Mouse (Mus musculus): Measurements from ENCODE around the gene Pir. TPM values are rescaled to one million over a fixed set of nuclear protein-coding genes. Genes with fewer than 3 reads are reported as not detected.

Pir gene
- total and polyA plus RNA-seq, 3 experiments = not detected

DNA sequence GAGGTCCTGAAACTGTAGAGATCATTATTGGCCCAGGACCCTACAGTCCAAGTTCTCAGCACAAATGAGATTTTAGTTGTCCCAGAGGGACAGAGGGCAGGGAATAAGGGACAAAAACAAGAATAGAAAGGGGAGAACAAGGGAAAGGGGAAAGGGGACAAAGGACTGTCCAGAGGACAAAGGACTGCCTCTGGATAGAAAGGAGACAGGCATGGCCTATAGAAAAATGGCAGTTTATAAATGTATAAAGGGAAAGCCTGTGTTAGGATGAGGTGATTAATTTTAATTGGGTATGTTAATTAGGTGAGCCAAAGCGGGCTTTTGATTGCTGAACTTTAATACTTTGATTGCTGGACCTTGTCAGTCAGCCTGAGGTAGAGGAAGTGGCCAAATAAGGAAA, 4.3 kb upstream of the Pir start:
- in situ Hi-C loops (cut with MboI; ENCODE audit: low pct_ligation_motif_present, low pct_unique_long_range_greater_than_20kb, low sequenced_read_pairs) (no loop called here), dilution Hi-C loops (cut with MboI; ENCODE audit: extremely low pct_ligation_motif_present, extremely low pct_unique_long_range_greater_than_20kb, low sequenced_read_pairs) (no loop called here)
- no peak overlapping the region for H3K9ac ChIP-seq (ENCODE audit: insufficient read depth, low read depth)
- no peaks in the 10 kb centered on the region for H3K36me3 ChIP-seq (replicated peaks in 1 of 2; ENCODE audit: control insufficient read depth in 1 of 2, insufficient read depth in 1 of 2, low read length in 1 of 2)
- no peak overlapping the region for H3K27ac ChIP-seq (ENCODE audit: insufficient read depth, low read depth)
- no peaks in the 10 kb centered on the region for H3K27me3 ChIP-seq (replicated peaks)
- TF ChIP-seq JUND (conservative IDR thresholded peaks at IDR 0.05; ENCODE audit: low read depth, low read length) = no peak
- TF ChIP-seq HCFC1 (IDR thresholded peaks at IDR 0.05; ENCODE audit: low read depth, low read length) = no peak
- TF ChIP-seq MAX (IDR thresholded peaks at IDR 0.05; ENCODE audit: low read length) = no peak
- no peak for TF ChIP-seq TBP (conservative IDR thresholded peaks at IDR 0.05; ENCODE audit: low read depth, low read length)
- no peak for TF ChIP-seq NRF1 (IDR thresholded peaks at IDR 0.05; ENCODE audit: low read depth, low read length)
- no peak for TF ChIP-seq RAD21 (IDR thresholded peaks at IDR 0.05; ENCODE audit: low read depth, low read length)
- TF ChIP-seq SIN3A (IDR thresholded peaks at IDR 0.05; ENCODE audit: low read length) = no peak
- TF ChIP-seq ZMIZ1 (IDR thresholded peaks at IDR 0.05; ENCODE audit: low read depth, low read length) = no peak
- H3K79me2 ChIP-seq (replicated peaks; ENCODE audit: control insufficient read depth, extremely low read depth, insufficient read depth, poor library complexity, severe bottlenecking) = no peaks in the 10 kb centered on the region
- H3K4me1 ChIP-seq (ENCODE audit: control insufficient read depth in 1 of 2, insufficient read depth in 2 of 2) = peaks cover 0 to 14% of the 10 kb centered on the region in 2 experiments; a peak in 1 of 4 replicates
- no peak overlapping the region for H3K4me2 ChIP-seq (ENCODE audit: insufficient read depth, low read depth, poor library complexity, severe bottlenecking)
- no peak overlapping the region for H3K4me3 ChIP-seq (replicated peaks in 1 of 3; ENCODE audit: low read depth in 2 of 3, low read length in 2 of 3, poor library complexity in 1 of 3)
- no peak for DNase-seq (ENCODE audit: extremely low read depth)
- no peaks in the 10 kb centered on the region for H3K9me3 ChIP-seq (replicated peaks; ENCODE audit: low read length)

DNA sequence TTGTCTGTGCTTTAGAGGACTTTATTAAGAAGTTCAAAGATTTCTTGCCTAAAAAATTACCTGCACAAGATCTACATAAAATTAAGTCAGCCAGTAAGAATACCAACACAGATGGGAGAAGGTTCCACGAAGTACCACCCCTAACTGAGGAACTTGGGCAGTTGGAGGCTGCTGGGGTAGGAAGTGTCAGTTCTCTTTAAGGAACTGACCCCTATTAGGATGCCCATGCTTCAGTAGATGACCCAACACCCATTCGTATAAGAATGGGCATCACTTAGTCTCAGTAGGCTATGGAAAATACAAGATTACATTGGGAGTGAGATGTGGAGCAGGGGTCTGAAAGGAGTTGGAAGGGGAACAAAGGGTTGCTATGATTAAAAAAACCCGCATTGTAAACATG, 1.4 kb downstream of the Pir start:
- no peak overlapping the region for H3K27ac ChIP-seq (ENCODE audit: insufficient read depth, low read depth)
- in situ Hi-C loops (cut with MboI; ENCODE audit: low pct_ligation_motif_present, low pct_unique_long_range_greater_than_20kb, low sequenced_read_pairs) = no loop called here
- H3K9me3 ChIP-seq (replicated peaks; ENCODE audit: low read length) = no peaks in the 10 kb centered on the region
- dilution Hi-C loops (cut with MboI; ENCODE audit: extremely low pct_ligation_motif_present, extremely low pct_unique_long_range_greater_than_20kb, low sequenced_read_pairs) = no loop called here
- H3K4me1 ChIP-seq (ENCODE audit: control insufficient read depth in 1 of 2, insufficient read depth in 2 of 2) = peaks cover 0 to 14% of the 10 kb centered on the region in 2 experiments; a peak in 1 of 4 replicates
- H3K36me3 ChIP-seq (replicated peaks in 1 of 2; ENCODE audit: control insufficient read depth in 1 of 2, insufficient read depth in 1 of 2, low read length in 1 of 2) = no peaks in the 10 kb centered on the region
- TF ChIP-seq RCOR1 (conservative IDR thresholded peaks at IDR 0.05; ENCODE audit: low read depth, low read length) (no peak), UBTF (IDR thresholded peaks at IDR 0.05; ENCODE audit: low read depth, low read length) (no peak), MXI1 (IDR thresholded peaks at IDR 0.05; ENCODE audit: low read depth, low read length) (no peak), TCF12 (IDR thresholded peaks at IDR 0.05; ENCODE audit: low read depth, low read length) (no peak), BHLHE40 (IDR thresholded peaks at IDR 0.05; ENCODE audit: low read depth, low read length) (no peak), ZKSCAN1 (IDR thresholded peaks at IDR 0.05; ENCODE audit: borderline replicate concordance, low read depth, low read length) (no peak), ZNF384 (IDR thresholded peaks at IDR 0.05; ENCODE audit: low read depth, low read length) (no peak), RAD21 (IDR thresholded peaks at IDR 0.05; ENCODE audit: low read depth, low read length) (no peak), CHD2 (IDR thresholded peaks at IDR 0.05; ENCODE audit: low read length) (no peak), ETS1 (conservative IDR thresholded peaks at IDR 0.05; ENCODE audit: low read depth, low read length) (no peak), CTCF (conservative IDR thresholded peaks at IDR 0.05 in 1 of 2, IDR thresholded peaks at IDR 0.05 in 1 of 2; ENCODE audit: low read depth in 2 of 2, low read length in 2 of 2) (no peak), JUN (IDR thresholded peaks at IDR 0.05; ENCODE audit: insufficient read depth, low read depth, low read length) (no peak), CHD1 (IDR thresholded peaks at IDR 0.05; ENCODE audit: low read depth, low read length) (no peak), SIN3A (IDR thresholded peaks at IDR 0.05; ENCODE audit: low read length) (no peak), USF2 (conservative IDR thresholded peaks at IDR 0.05; ENCODE audit: low read depth, low read length) (no peak), SMC3 (IDR thresholded peaks at IDR 0.05; ENCODE audit: low read depth, low read length) (no peak)
- no peaks in the 10 kb centered on the region for H3K79me2 ChIP-seq (replicated peaks; ENCODE audit: control insufficient read depth, extremely low read depth, insufficient read depth, poor library complexity, severe bottlenecking)
- H3K27me3 ChIP-seq (replicated peaks) = no peaks in the 10 kb centered on the region
- no peak overlapping the region for H3K4me3 ChIP-seq (replicated peaks in 1 of 3; ENCODE audit: low read depth in 2 of 3, low read length in 2 of 3, poor library complexity in 1 of 3)
- no peak for DNase-seq (ENCODE audit: extremely low read depth)
- H3K4me2 ChIP-seq (ENCODE audit: insufficient read depth, low read depth, poor library complexity, severe bottlenecking) = no peak overlapping the region
- no peak overlapping the region for H3K9ac ChIP-seq (ENCODE audit: insufficient read depth, low read depth)
